Mouse (Mus musculus) intestine, embryonic 16.5 days (tissue): ENCODE measurements around the gene Gm49336. TPM values are rescaled to one million over a fixed set of nuclear protein-coding genes. Genes with fewer than 3 reads are reported as not detected.

Experiments used
- ATAC-seq: fragments of 200-750 bp; cut with Nextera tagmentation; 2 replicates; pipeline ENCODE4 v1.8.0; 2017; ENCODE audit warnings: moderate TSS enrichment, moderate library complexity
- H3K27ac ChIP-seq: fragments of 300-500 bp; sonication (generic); 2 replicates; pipeline ENCODE4 v1.5.1; 2014; ENCODE audit warnings: mild to moderate bottlenecking, low read length
- H3K27me3 ChIP-seq: fragments of 300-500 bp; sonication (generic); replicated peaks from 2 replicates; pipeline ENCODE4 v1.6.1; 2014; ENCODE audit warnings: low read length, control low read depth, mixed read lengths; ENCODE audit not compliant: control insufficient read depth, insufficient read depth
- H3K36me3 ChIP-seq: fragments of 300-500 bp; sonication (generic); 2 replicates; pipeline ENCODE4 v1.6.1; 2014; ENCODE audit warnings: low read length, control low read depth; ENCODE audit not compliant: control insufficient read depth, insufficient read depth
- H3K4me1 ChIP-seq: fragments of 300-500 bp; sonication (generic); 2 replicates; pipeline ENCODE4 v1.6.1; 2014; ENCODE audit warnings: low read length, control low read depth, mixed read lengths; ENCODE audit not compliant: control insufficient read depth, insufficient read depth
- H3K4me2 ChIP-seq: fragments of 300-500 bp; sonication (generic); 2 replicates; pipeline ENCODE4 v1.6.1; 2014; ENCODE audit warnings: low read depth, low read length, control low read depth
- H3K4me3 ChIP-seq: fragments of 300-500 bp; sonication (generic); 2 replicates; pipeline ENCODE4 v1.5.1; 2014; ENCODE audit warnings: mild to moderate bottlenecking, low read length
- H3K9ac ChIP-seq: fragments of 300-500 bp; sonication (generic); 2 replicates; pipeline ENCODE4 v1.6.1; 2014; ENCODE audit warnings: low read depth, low read length
- H3K9me3 ChIP-seq: fragments of 300-500 bp; sonication (generic); 2 replicates; pipeline ENCODE4 v1.6.1; 2016; ENCODE audit warnings: low read length, control low read depth; ENCODE audit not compliant: control insufficient read depth
- WGBS: fragments of 180-500 bp; shearing (Covaris S2); extraction: QIAGEN DNeasy Blood & Tissue Kit; methylation state at CpG from one replicate; pipeline ENCODE4 v1.1.7; 2014; 5-methylcytosine and 5-hydroxymethylcytosine counted together
- polyA plus RNA-seq: library from polyadenylated mRNA; unstranded; fragments of >200 nt; fragmentation: Nextera tagmentation; extraction: Ambion mirVana; gene quantifications from 2 replicates; pipeline ENCODE4 v1.2.1, GENCODE M21; 2015

Gm49336 gene
- polyA plus RNA-seq, 1 experiment from 2014 or later = 39.1 TPM

GRCm38 (mm10) chr14:60209166-60209565 lies 42.1 kb downstream of the Gm49336 start:
- WGBS = 72% methylated on average over 7 of the region's 7 CpGs
- Histone ChIP-seq H3K9me3 (no peaks in the 10 kb centered on the region), H3K9ac (no peak overlapping the region), H3K36me3 (no peaks in the 10 kb centered on the region), H3K4me2 (no peak overlapping the region), H3K27ac (no peak overlapping the region), H3K4me1 (no peaks in the 10 kb centered on the region), H3K27me3 (no peaks in the 10 kb centered on the region), H3K4me3 (no peak overlapping the region)
- no peak for ATAC-seq

- H3K4me2 ChIP-seq = no peak overlapping the region
- 88% methylated on average over 6 of the region's 6 CpGs for WGBS
- H3K36me3 ChIP-seq = no peaks in the 10 kb centered on the region
- H3K4me3 ChIP-seq = no peak overlapping the region
- H3K9ac ChIP-seq = no peak overlapping the region
- H3K9me3 ChIP-seq = no peaks in the 10 kb centered on the region
- no peaks in the 10 kb centered on the region for H3K27me3 ChIP-seq
- ATAC-seq = no peak
- H3K4me1 ChIP-seq = no peaks in the 10 kb centered on the region
- no peak overlapping the region for H3K27ac ChIP-seq
Measured at GRCm38 (mm10) chr14:60204993-60205392, 46.3 kb downstream of the Gm49336 start.

DNA sequence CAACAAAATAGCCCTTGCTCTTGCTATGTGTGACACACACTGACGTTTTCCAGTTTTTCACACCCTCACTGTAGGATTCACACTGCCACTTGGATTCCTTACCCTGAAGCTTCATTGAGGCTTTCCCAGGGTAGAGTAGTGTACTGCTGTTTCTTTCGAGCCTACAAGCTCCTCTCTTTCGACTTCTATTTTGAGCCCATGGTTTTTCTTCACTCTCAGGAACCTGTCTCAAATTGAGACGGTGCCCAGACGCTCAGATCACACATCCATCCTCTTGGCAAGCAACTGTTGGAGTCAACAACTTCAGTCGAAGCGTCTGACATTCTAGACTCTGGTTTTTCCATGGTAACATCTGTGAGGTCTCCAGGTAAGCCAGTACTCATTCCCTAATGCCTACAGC lies 54.4 kb downstream of the Gm49336 start, which contains the start of gene Atp8a2:
Gene Atp8a2 (minus strand): TSS at position 296 of the 400 bp plus-strand sequence.
- no peak within 1 kb of the TSS for H3K9ac ChIP-seq
- H3K4me1 ChIP-seq = no peaks in the 10 kb centered on the region
- H3K4me3 ChIP-seq = no peak within 1 kb of the TSS
- H3K9me3 ChIP-seq = no peaks in the 10 kb centered on the region
- no peak within 1 kb of the TSS for H3K27ac ChIP-seq
- no peaks in the 10 kb centered on the region for H3K27me3 ChIP-seq
- H3K4me2 ChIP-seq = no peak within 1 kb of the TSS
- no peak for ATAC-seq
- 67% methylated on average over 7 of the region's 7 CpGs for WGBS
- no peaks in the 10 kb centered on the region for H3K36me3 ChIP-seq

- WGBS = 81% methylated on average over 5 of the region's 5 CpGs
- Histone ChIP-seq H3K9ac (no peak overlapping the region), H3K27ac (no peak overlapping the region), H3K4me3 (no peak overlapping the region), H3K4me1 (no peaks in the 10 kb centered on the region), H3K4me2 (no peak overlapping the region), H3K36me3 (no peaks in the 10 kb centered on the region), H3K27me3 (no peaks in the 10 kb centered on the region), H3K9me3 (no peaks in the 10 kb centered on the region)
- no peak for ATAC-seq
Measured at GRCm38 (mm10) chr14:60195999-60196398, 55.3 kb downstream of the Gm49336 start.

DNA sequence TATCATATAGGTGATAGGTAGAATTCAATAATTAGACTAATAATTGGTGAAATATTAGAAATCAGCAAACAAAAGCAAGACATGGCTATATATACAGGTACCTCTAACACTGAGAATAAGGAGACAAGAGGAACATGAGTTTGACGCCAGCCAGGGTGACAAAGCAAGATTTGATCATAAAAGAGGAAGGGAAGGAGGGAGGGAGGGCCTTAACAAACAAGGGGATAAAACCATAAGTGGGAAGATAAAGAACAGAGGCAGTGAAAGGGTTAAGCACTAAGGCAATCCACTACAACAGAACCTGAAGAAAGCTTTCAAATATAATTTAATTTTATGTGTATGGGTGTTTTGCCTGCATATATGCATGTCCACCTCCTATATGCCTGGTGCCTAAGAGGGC lies 56.7 kb downstream of the Gm49336 start:
- H3K27me3 ChIP-seq = no peaks in the 10 kb centered on the region
- ATAC-seq = no peak
- H3K27ac ChIP-seq = no peak overlapping the region
- no peak overlapping the region for H3K4me2 ChIP-seq
- WGBS = 80% methylated on average over 1 of the region's 1 CpGs
- H3K36me3 ChIP-seq = 0 out of 2 replicates have a peak, but pooled peaks cover 2% of the 10 kb centered on the region
- H3K9ac ChIP-seq = no peak overlapping the region
- H3K9me3 ChIP-seq = no peaks in the 10 kb centered on the region
- H3K4me1 ChIP-seq = no peaks in the 10 kb centered on the region
- H3K4me3 ChIP-seq = no peak overlapping the region

GRCm38 (mm10) chr14:60189771-60190170 lies 61.5 kb downstream of the Gm49336 start:
- Histone ChIP-seq H3K36me3 (0 out of 2 replicates have a peak, but pooled peaks cover 2% of the 10 kb centered on the region), H3K9me3 (no peaks in the 10 kb centered on the region), H3K9ac (no peak overlapping the region), H3K27ac (no peak overlapping the region), H3K4me3 (no peak overlapping the region), H3K4me2 (no peak overlapping the region), H3K4me1 (no peaks in the 10 kb centered on the region), H3K27me3 (no peaks in the 10 kb centered on the region)
- ATAC-seq = no peak
- WGBS = 88% methylated on average over 5 of the region's 5 CpGs

DNA sequence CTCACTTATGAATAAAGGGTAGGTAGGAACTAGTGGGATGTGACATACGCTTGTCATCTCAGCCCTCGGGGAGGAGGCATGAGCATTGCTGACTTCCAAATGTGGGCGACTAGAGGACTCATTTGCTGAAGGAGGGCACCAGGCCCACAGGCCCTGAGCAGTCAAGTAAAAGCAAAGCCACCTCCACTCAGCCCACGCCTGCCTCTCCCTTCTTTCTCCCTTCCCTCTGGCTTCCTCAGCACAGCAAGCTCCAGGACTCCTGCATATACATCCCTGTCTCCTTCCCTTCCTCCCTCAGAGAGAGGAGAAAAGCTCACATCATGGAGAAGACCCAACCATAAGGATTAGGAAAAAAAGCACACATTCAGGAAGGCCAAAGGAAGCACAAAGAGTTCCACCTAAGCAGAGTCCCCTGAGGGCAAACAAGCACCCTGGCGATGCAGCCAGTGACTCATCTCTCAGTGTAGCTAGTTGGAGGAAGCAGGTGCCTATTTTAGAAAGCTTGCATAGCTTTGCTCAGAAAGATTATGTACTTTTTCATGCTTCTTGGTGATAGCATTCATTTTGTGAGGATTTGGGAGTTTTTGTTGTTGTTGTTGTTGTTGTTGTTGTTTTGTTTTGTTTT lies 63.0 kb downstream of the Gm49336 start:
- no peak overlapping the region for H3K9ac ChIP-seq
- H3K27me3 ChIP-seq = no peaks in the 10 kb centered on the region
- no peaks in the 10 kb centered on the region for H3K9me3 ChIP-seq
- H3K4me2 ChIP-seq = no peak overlapping the region
- ATAC-seq = no peak; the same call in 1 of the 2 replicates
- H3K27ac ChIP-seq = no peak overlapping the region
- 84% methylated on average over 5 of the region's 5 CpGs for WGBS
- H3K4me3 ChIP-seq = no peak overlapping the region
- H3K4me1 ChIP-seq = no peaks in the 10 kb centered on the region
- 0 out of 2 replicates have a peak, but pooled peaks cover 2% of the 10 kb centered on the region for H3K36me3 ChIP-seq

DNA sequence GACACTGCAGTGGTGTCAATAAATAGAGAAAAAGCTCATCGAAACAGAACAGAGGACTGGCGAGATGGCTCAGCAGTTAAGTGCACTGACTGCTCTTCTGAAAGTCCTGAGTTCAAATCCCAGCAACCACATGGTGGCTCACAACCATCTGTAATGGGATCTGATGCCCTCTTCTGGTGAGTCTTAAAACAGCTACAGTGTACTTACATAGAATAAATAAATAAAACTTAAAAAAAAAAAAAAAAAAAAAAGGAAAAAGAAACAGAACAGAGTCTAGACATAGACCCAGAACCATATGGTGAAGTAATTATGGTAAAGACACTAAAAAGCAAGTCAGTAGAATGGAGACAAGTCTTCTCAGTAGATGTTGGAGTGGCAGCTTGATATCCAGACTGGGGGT lies 70.0 kb downstream of the Gm49336 start:
- no peak overlapping the region for H3K27ac ChIP-seq
- 0 out of 2 replicates have a peak, but pooled peaks cover 3% of the 10 kb centered on the region for H3K4me1 ChIP-seq
- no peak overlapping the region for H3K4me3 ChIP-seq
- H3K9me3 ChIP-seq = no peaks in the 10 kb centered on the region
- H3K4me2 ChIP-seq = no peak overlapping the region
- no peak for ATAC-seq
- H3K27me3 ChIP-seq = no peaks in the 10 kb centered on the region; the same call in 1 of the 2 replicates
- 95% methylated on average over 2 of the region's 2 CpGs for WGBS
- H3K36me3 ChIP-seq = no peaks in the 10 kb centered on the region
- H3K9ac ChIP-seq = no peak overlapping the region

GRCm38 (mm10) chr14:60178571-60178955 lies 72.7 kb downstream of the Gm49336 start:
- peak overlapping the region; percentile 76 for H3K4me3 ChIP-seq

More at GRCm38 (mm10) chr14:60178571-60178955, 72.7 kb downstream of the Gm49336 start:
- peak overlapping the region; percentile 87 for H3K27ac ChIP-seq
- H3K4me2 ChIP-seq = peak overlapping the region; percentile 83
- H3K9ac ChIP-seq = peak overlapping the region; percentile 83
- H3K4me1 ChIP-seq = 0 out of 2 replicates have a peak, but pooled peaks cover 11% of the 10 kb centered on the region
- H3K27me3 ChIP-seq = no peaks in the 10 kb centered on the region; the same call in 1 of the 2 replicates
- ATAC-seq = peak; percentile 90
- H3K9me3 ChIP-seq = no peaks in the 10 kb centered on the region
- no peaks in the 10 kb centered on the region for H3K36me3 ChIP-seq
- WGBS = 25% methylated on average over 2 of the region's 2 CpGs
